Mouse (Mus musculus): Measurements from ENCODE around the gene 6330409D20Rik.

6330409D20Rik gene

GRCm38 (mm10) chr2:32737008-32737407 is 3.8 kb downstream of the 6330409D20Rik start:
- TF ChIP-seq NANOG (IDR thresholded peaks at IDR 0.05; ENCODE audit: borderline replicate concordance, low read length): no peak
- TF ChIP-seq CTCF (conservative IDR thresholded peaks at IDR 0.05; ENCODE audit: low read length): no peak
- no peak for TF ChIP-seq POU5F1 (IDR thresholded peaks at IDR 0.05; ENCODE audit: borderline replicate concordance, low read length)
- H3K27me3 ChIP-seq (ENCODE audit: insufficient read depth, low read length): peaks cover 39% of the 10 kb centered on the region
- peaks cover 17% of the 10 kb centered on the region for H3K4me1 ChIP-seq (replicated peaks; ENCODE audit: low read depth, low read length)
- H3K36me3 ChIP-seq (ENCODE audit: insufficient read depth, low read length): no peaks in the 10 kb centered on the region
- no peak overlapping the region for H3K4me3 ChIP-seq (replicated peaks; ENCODE audit: low read length)
- H3K9me3 ChIP-seq (ENCODE audit: low read length): peaks cover 17% of the 10 kb centered on the region

DNA sequence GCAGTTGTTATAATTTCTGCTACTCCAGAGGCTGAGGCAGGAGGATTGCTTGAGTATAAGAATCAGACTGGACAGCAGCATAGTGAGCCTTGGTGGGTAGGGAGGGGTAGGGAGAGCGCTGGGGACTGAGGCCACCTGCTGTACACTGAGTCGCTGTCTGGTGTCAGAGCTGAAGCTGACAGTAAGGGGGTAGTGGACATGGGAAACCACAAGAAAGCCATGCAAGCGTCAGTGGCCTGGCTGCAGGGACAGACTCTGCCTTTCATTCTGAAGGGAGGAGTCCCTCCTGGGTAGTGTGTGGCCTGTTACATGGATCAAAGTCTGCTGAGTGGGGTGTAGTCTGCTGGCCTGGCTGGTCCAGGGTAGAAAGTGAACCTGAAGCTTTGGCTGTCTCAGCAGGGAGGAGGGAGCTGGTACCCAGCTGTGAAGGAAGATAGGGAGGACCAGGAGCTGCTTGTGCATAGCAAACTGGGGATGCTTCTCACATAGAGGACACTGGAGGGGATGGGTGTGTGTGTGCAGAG is 4.4 kb downstream of the 6330409D20Rik start:
- Histone ChIP-seq H3K27me3 (ENCODE audit: insufficient read depth, low read length) (peaks cover 34% of the 10 kb centered on the region), H3K4me1 (replicated peaks; ENCODE audit: low read depth, low read length) (peaks cover 12% of the 10 kb centered on the region), H3K9me3 (ENCODE audit: low read length) (peaks cover 17% of the 10 kb centered on the region), H3K36me3 (ENCODE audit: insufficient read depth, low read length) (no peaks in the 10 kb centered on the region), H3K4me3 (replicated peaks; ENCODE audit: low read length) (no peak overlapping the region)
- TF ChIP-seq POU5F1 (IDR thresholded peaks at IDR 0.05; ENCODE audit: borderline replicate concordance, low read length) (no peak), CTCF (conservative IDR thresholded peaks at IDR 0.05; ENCODE audit: low read length) (no peak), NANOG (IDR thresholded peaks at IDR 0.05; ENCODE audit: borderline replicate concordance, low read length) (no peak)

DNA sequence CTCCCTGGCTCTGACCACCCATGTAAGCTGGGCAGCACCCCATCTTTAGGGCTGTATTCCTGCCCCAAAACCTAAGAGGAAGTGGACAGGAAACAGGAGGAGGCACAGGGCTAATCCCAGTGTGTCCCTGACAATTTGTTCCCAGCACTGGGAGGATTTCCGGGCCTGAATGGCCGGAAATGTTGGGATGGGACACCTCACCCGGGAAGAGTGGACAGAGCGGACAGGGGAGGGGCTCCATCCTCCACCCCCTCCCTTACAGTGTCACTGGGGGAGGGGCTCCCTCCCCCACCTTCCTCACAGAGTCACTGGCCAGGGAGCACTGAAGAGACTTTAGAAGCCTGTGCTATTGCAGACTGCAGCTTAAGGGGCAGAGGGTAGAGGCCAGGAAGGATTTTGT is 5.9 kb downstream of the 6330409D20Rik start:
- Histone ChIP-seq H3K4me1 (replicated peaks; ENCODE audit: low read depth, low read length) (peaks cover 11% of the 10 kb centered on the region), H3K4me3 (replicated peaks; ENCODE audit: low read length) (no peak overlapping the region), H3K9me3 (ENCODE audit: low read length) (peaks cover 17% of the 10 kb centered on the region), H3K36me3 (ENCODE audit: insufficient read depth, low read length) (no peaks in the 10 kb centered on the region), H3K27me3 (ENCODE audit: insufficient read depth, low read length) (peaks cover 22% of the 10 kb centered on the region)
- TF ChIP-seq CTCF (conservative IDR thresholded peaks at IDR 0.05; ENCODE audit: low read length) (no peak), POU5F1 (IDR thresholded peaks at IDR 0.05; ENCODE audit: borderline replicate concordance, low read length) (no peak), NANOG (IDR thresholded peaks at IDR 0.05; ENCODE audit: borderline replicate concordance, low read length) (no peak)

DNA sequence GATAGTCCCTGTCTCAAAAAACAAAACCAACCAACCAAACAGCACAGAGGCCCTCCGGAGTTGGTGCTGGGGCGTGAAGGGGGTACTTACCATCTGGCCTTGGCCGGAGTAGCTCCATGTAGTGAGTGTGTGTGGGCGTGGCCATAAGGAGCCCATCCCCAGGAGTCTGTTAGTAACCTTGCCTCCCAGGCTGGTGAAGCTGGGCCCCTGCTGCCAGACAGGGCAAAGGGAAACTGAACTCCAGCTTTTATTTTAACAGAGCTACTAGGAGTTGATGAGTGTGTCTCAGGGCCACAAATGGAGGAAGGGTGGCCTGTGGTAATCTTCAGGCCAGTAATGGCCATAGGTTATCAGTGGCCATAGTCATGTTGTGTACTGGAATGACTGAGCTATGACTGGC is 6.3 kb downstream of the 6330409D20Rik start:
- Histone ChIP-seq H3K4me1 (replicated peaks; ENCODE audit: low read depth, low read length) (peaks cover 16% of the 10 kb centered on the region), H3K9me3 (ENCODE audit: low read length) (peaks cover 17% of the 10 kb centered on the region), H3K36me3 (ENCODE audit: insufficient read depth, low read length) (no peaks in the 10 kb centered on the region), H3K27me3 (ENCODE audit: insufficient read depth, low read length) (peaks cover 18% of the 10 kb centered on the region), H3K4me3 (replicated peaks; ENCODE audit: low read length) (no peak overlapping the region)
- TF ChIP-seq POU5F1 (IDR thresholded peaks at IDR 0.05; ENCODE audit: borderline replicate concordance, low read length): no peak
- no peak for TF ChIP-seq CTCF (conservative IDR thresholded peaks at IDR 0.05; ENCODE audit: low read length)
- no peak for TF ChIP-seq NANOG (IDR thresholded peaks at IDR 0.05; ENCODE audit: borderline replicate concordance, low read length)

DNA sequence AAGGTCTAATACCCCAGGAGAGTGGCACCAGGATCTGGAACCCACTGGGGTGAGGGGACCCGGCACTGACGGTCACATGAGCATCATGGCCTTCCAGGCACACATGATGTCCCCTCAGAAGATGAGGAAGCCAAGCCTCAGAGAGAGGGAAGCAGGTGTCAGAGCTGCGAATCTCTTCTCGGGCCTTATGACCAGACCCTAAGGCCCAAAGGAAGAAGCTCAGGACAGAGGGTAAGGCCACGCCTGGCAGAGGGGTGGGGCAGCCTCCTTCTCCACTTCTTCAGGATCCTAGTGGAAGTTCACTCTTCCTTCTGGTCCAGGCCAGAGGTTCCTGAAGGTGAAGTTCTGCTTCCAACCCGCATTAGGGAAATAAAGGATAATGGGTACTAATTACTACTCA is 8.1 kb downstream of the 6330409D20Rik start:
- Histone ChIP-seq H3K27me3 (ENCODE audit: insufficient read depth, low read length) (peaks cover 15% of the 10 kb centered on the region), H3K9me3 (ENCODE audit: low read length) (peaks cover 15% of the 10 kb centered on the region), H3K36me3 (ENCODE audit: insufficient read depth, low read length) (no peaks in the 10 kb centered on the region), H3K4me1 (replicated peaks; ENCODE audit: low read depth, low read length) (peaks cover 28% of the 10 kb centered on the region), H3K4me3 (replicated peaks; ENCODE audit: low read length) (no peak overlapping the region)
- TF ChIP-seq CTCF (conservative IDR thresholded peaks at IDR 0.05; ENCODE audit: low read length) (no peak), NANOG (IDR thresholded peaks at IDR 0.05; ENCODE audit: borderline replicate concordance, low read length) (no peak), POU5F1 (IDR thresholded peaks at IDR 0.05; ENCODE audit: borderline replicate concordance, low read length) (no peak)

DNA sequence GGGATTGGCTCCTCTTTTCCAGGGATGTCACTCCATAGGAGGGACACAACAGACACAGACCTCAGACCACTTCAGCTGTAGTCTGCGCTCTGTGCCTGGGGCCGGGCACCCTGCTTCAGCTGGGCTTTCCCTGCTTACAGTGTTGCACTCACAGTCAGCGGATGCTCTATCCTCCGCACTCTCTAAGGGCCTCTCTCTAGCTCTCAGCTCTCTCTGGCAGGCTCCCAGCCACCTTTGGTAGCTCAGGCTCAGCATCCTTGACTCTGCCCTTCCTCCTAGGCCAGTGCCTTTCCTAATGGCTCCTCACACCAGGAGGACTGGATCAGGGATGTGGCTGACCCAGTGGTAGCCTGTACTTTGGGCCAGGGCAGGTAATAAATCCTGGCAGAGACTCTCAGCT is 8.9 kb downstream of the 6330409D20Rik start:
- H3K4me1 ChIP-seq (replicated peaks; ENCODE audit: low read depth, low read length): peaks cover 33% of the 10 kb centered on the region
- TF ChIP-seq POU5F1 (IDR thresholded peaks at IDR 0.05; ENCODE audit: borderline replicate concordance, low read length) (no peak), NANOG (IDR thresholded peaks at IDR 0.05; ENCODE audit: borderline replicate concordance, low read length) (no peak), CTCF (conservative IDR thresholded peaks at IDR 0.05; ENCODE audit: low read length) (no peak)
- peaks cover 7% of the 10 kb centered on the region for H3K9me3 ChIP-seq (ENCODE audit: low read length)
- H3K27me3 ChIP-seq (ENCODE audit: insufficient read depth, low read length): peaks cover 12% of the 10 kb centered on the region
- no peaks in the 10 kb centered on the region for H3K36me3 ChIP-seq (ENCODE audit: insufficient read depth, low read length)
- H3K4me3 ChIP-seq (replicated peaks; ENCODE audit: low read length): no peak overlapping the region

DNA sequence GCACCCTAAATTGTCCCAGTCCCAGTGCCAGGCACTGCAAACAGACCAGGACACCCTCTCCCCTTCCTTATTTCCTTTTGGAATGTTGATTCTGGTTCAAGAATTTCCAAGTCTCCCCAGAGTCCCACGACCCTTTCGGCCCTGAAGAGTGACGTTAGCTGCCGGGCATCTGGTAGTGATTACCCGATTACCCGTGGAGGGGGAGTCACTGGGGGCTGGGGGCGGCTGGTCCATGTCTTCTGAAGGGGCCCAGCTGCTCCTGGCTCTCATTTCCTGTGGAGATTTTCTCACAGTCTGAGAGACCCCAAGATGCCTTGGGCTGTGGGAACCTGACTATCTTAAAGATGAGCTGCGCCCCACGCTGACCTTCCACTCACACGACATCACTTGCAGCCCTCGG is 10.0 kb downstream of the 6330409D20Rik start:
- H3K4me3 ChIP-seq (replicated peaks; ENCODE audit: low read length): no peak overlapping the region
- H3K9me3 ChIP-seq (ENCODE audit: low read length): no peaks in the 10 kb centered on the region
- H3K4me1 ChIP-seq (replicated peaks; ENCODE audit: low read depth, low read length): peaks cover 35% of the 10 kb centered on the region
- H3K36me3 ChIP-seq (ENCODE audit: insufficient read depth, low read length): no peaks in the 10 kb centered on the region
- peaks cover 7% of the 10 kb centered on the region; the same call in 1 of the 2 replicates for H3K27me3 ChIP-seq (ENCODE audit: insufficient read depth, low read length)
- TF ChIP-seq NANOG (IDR thresholded peaks at IDR 0.05; ENCODE audit: borderline replicate concordance, low read length): no peak
- no peak for TF ChIP-seq CTCF (conservative IDR thresholded peaks at IDR 0.05; ENCODE audit: low read length)
- no peak for TF ChIP-seq POU5F1 (IDR thresholded peaks at IDR 0.05; ENCODE audit: borderline replicate concordance, low read length)

DNA sequence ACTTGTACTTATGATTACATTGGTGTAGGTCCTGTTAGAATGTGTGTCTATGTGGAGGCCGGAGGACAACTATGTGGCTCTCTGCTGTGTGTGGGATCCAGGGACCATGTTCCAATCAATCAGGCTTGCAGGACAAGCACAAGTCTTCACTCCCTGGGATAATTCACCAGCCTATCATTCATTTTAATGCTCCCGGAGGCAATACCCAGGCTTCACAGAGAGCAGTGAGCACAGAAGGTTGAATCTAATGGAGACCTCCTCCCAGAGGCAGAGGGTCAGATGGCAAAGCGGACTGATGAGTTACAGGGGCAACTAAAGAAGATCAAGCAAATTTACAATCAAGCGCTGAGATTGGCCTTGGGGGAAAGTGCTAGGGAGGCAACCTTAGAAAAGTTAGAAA is 11.3 kb downstream of the 6330409D20Rik start:
- Histone ChIP-seq H3K9me3 (ENCODE audit: low read length) (no peaks in the 10 kb centered on the region), H3K36me3 (ENCODE audit: insufficient read depth, low read length) (no peaks in the 10 kb centered on the region), H3K27me3 (ENCODE audit: insufficient read depth, low read length) (peaks cover 7% of the 10 kb centered on the region; the same call in 1 of the 2 replicates), H3K4me3 (replicated peaks; ENCODE audit: low read length) (no peak overlapping the region), H3K4me1 (replicated peaks; ENCODE audit: low read depth, low read length) (peaks cover 40% of the 10 kb centered on the region)
- TF ChIP-seq CTCF (conservative IDR thresholded peaks at IDR 0.05; ENCODE audit: low read length) (no peak), NANOG (IDR thresholded peaks at IDR 0.05; ENCODE audit: borderline replicate concordance, low read length) (no peak), POU5F1 (IDR thresholded peaks at IDR 0.05; ENCODE audit: borderline replicate concordance, low read length) (no peak)

DNA sequence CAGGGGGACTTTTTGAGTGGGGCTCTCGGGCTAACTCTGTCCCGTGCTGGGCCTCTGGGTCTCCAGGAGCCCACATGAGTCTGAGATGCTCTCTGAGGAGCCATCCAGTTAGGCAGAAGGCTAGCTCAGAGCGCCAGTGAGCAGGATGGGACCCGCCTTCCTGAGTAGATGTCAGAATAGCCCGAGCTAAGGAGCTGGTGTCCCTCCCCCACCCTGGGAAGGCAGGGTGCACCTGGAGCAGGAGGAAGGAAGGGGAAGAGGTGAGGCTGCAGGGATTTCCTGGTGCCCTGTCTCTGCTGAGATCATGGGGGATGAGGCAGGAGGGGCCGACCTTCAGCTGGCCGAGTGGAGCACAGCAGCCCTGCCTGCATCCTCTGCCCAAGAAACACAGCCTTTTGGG is 12.4 kb downstream of the 6330409D20Rik start:
- H3K4me1 ChIP-seq (replicated peaks; ENCODE audit: low read depth, low read length): peaks cover 38% of the 10 kb centered on the region
- TF ChIP-seq CTCF (conservative IDR thresholded peaks at IDR 0.05; ENCODE audit: low read length) (no peak), POU5F1 (IDR thresholded peaks at IDR 0.05; ENCODE audit: borderline replicate concordance, low read length) (no peak), NANOG (IDR thresholded peaks at IDR 0.05; ENCODE audit: borderline replicate concordance, low read length) (no peak)
- H3K9me3 ChIP-seq (ENCODE audit: low read length): no peaks in the 10 kb centered on the region
- H3K27me3 ChIP-seq (ENCODE audit: insufficient read depth, low read length): peaks cover 7% of the 10 kb centered on the region; the same call in 1 of the 2 replicates
- peak overlapping the region; percentile 18; the same call in 1 of the 2 replicates for H3K4me3 ChIP-seq (replicated peaks; ENCODE audit: low read length)
- no peaks in the 10 kb centered on the region for H3K36me3 ChIP-seq (ENCODE audit: insufficient read depth, low read length)

Data from E14TG2a.4 (cell line).